Mouse (Mus musculus) v-Abl transformed pro-B cells (cell line): ENCODE results near the gene Cdc40.

Experiments
- in situ Hi-C, 2 experiments: fragments of 400-800 bp; cut with MboI; formaldehyde crosslinking; loops; one replicate each; pipeline ENCODE4 v1.15.1; 2025; ENCODE audit not compliant: unreplicated experiment in 2 of 2

Cdc40 gene

GRCm38 (mm10) chr10:40792115-40792514 lies 91.0 kb downstream of the Cdc40 start:
- in situ Hi-C loops, result no loop called here

- in situ Hi-C loops, result no loop called here
Observed at GRCm38 (mm10) chr10:40790406-40790805, 92.7 kb downstream of the Cdc40 start.
